Mouse (Mus musculus): ENCODE measurements around the gene Ptprc. TPM values are rescaled to one million over a fixed set of nuclear protein-coding genes. Genes with fewer than 3 reads are reported as not detected.

Gene Ptprc
- total RNA-seq (2021), result 1 to 10 TPM; 2.3 to 2.5 TPM
- long read RNA-seq, experiment 1, partial matches to known transcripts, result 1 of 1 reads
- long read RNA-seq, experiment 1, other reads (novel, unspliced or antisense), result 0 of 1 reads
- long read RNA-seq, experiment 2, result 0 reads

DNA sequence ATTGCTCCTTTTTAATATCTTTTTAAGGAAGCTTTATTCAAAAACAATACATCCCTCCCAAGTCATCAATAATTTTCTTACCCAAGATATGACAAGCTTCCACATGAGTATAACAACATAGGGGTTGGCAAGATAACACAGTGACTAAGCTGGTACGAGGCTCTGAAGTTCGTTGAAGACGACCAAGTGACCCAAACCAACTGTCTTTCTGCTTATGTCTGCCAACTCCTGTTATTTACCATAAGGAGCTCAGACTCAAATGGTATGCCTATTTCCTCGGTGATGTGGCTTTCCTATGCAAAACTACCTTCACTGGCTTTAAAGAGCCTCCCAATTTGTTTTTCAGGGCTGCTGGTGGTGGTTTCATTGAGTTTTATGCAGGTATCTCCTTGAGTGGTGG lies at the start of gene Ptprc:
Gene Ptprc, minus strand, starts transcription at position 215 of the 400 bp plus-strand sequence.
- DNase-seq (ENCODE audit: low spot score in 2 of 2), result no peak
- intact Hi-C loops (cut with DNase I), result no loop called here

- intact Hi-C loops (cut with DNase I), result no loop called here
- peak in 1 of 2 experiments; percentile 25 for DNase-seq (ENCODE audit: low spot score in 2 of 2)
Observed at GRCm38 (mm10) chr1:138214736-138215458, 39.4 kb upstream of the Ptprc start.

GRCm38 (mm10) chr1:138210387-138211024 lies 35.0 kb upstream of the Ptprc start:
- no peak for DNase-seq (ENCODE audit: low spot score in 2 of 2)
- intact Hi-C loops (cut with DNase I), result no loop called here

DNA sequence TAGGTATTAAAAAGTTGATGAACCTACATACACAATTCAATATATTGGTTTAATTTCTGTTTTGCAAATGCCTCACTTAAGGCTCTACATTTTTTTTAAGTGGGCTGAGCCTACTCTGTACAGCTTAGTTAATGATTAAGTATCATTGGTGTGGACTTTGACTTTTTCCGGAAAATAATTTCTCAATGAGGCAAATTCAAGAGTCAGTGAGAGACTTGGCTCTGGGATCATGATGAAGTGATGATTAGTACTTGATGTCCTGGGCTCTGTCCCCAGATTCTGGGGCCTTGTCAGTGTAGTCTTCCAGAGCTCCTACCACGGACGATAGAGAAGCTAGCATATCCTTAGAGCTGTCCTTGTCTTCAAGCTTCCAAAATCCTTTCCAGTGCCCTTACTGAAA lies 34.2 kb upstream of the Ptprc start:
- intact Hi-C loops (cut with DNase I), result no loop called here
- DNase-seq (ENCODE audit: low spot score in 2 of 2), result no peak

GRCm38 (mm10) chr1:138206041-138206440 lies 30.5 kb upstream of the Ptprc start:
- intact Hi-C loops (cut with DNase I), result no loop called here
- DNase-seq (ENCODE audit: low spot score in 2 of 2), result no peak

- intact Hi-C loops (cut with DNase I), result no loop called here
- peak in 1 of 2 experiments; percentile 15 for DNase-seq (ENCODE audit: low spot score in 2 of 2)
Observed at GRCm38 (mm10) chr1:138191689-138192508, 16.4 kb upstream of the Ptprc start.

DNA sequence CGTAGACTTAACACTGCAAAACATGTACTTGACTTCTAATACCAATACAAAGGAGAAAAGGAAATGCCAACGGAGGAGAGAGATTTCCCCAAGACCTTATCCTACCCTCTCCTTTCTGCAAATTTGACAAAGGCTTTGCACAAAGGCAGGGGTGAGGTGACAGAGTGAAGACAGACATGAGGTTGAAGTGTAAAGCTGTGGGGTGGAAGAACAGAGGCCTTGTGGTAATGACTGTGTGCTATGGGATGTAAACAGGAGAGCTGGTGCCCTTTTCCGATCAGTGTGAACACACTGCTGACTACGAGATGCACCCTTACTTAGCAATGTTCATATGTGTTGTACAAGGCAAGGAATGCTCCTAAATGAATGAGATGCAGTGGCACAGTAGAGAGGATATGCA lies 12.6 kb upstream of the Ptprc start:
- DNase-seq (ENCODE audit: low spot score in 2 of 2), result no peak
- intact Hi-C loops (cut with DNase I), result no loop called here

- no peak for DNase-seq (ENCODE audit: low spot score in 2 of 2)
- intact Hi-C loops (cut with DNase I), result no loop called here
Observed at GRCm38 (mm10) chr1:138185904-138186303, 10.4 kb upstream of the Ptprc start.

DNA sequence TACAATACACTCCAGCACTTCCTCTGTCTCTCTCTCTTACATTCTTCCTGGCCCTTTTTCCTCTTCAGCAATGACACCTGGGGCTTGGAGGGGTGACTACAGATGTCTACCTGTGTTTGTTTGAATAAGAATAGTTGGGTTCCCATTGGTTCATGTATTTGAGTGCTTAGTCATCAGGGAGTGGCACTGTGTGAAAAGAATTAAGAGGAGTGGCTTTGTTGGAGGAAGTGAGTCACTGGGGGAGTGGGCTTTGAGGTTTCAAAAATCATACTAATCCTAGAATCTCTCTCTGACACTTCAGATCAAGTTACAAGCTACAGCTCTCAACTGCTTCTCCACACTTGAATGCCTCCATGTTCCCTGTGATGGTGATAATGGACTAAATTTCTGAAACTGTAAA lies 4.6 kb upstream of the Ptprc start:
- intact Hi-C loops (cut with DNase I), result no loop called here
- no peak for DNase-seq (ENCODE audit: low spot score in 2 of 2)

DNA sequence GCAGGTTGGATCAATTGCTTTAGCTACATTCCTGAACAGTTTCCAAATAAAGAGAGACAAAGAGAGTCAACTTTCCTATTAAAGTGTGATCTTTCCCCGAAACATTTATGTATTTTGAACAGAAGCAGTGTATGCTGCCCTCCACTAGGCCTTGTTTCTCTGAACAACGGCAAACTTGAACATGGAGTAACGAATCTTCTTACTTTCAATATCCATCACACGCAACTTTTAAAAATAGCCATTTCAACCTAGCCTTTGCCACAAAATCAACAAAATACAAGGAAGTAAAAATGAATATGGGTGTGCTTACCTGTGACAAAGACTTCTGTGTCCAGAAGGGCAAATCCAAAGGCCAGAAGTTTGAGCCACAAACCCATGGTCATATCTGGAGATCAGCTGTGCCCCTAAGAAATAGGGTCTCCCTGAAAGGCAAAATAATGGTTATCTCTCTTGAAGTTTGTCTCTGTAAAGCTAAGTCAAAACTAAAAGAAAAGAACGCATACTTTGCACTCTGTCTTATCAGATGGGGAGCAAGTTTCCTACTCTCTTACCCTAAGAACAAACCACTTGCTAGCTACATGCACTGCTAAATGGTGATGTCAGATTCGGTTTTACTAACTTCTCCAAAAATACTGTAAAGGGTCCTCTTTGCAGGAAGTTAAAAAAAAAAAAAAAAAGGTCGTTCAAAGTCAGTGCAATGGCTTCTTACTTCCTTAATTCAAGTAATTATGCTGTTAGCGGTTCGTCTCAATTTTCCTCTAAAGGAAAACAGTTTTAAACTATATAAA lies 609 bp downstream of the Ptprc start:
- no peak for DNase-seq (ENCODE audit: low spot score in 2 of 2)
- intact Hi-C loops (cut with DNase I), result no loop called here

DNA sequence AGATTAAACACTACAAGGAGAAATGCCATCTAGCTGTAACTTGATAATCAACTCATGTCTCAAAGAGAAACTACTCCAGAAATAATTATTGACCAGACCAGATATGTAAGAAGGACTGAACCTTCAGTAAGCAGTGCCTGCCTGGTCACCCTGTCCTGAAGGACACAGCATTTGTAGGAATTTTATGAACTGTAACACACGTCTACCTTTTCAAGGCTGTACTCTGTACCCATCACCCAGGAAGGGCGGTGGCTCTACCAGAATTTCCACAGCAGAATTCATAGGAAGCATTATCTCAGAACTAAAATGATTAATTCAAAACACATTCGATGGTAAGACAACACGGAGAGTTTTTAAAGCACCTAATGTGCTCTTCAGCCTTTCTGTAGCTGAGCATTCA lies 1.4 kb downstream of the Ptprc start:
- no peak for DNase-seq (ENCODE audit: low spot score in 2 of 2)
- intact Hi-C loops (cut with DNase I), result no loop called here

DNA sequence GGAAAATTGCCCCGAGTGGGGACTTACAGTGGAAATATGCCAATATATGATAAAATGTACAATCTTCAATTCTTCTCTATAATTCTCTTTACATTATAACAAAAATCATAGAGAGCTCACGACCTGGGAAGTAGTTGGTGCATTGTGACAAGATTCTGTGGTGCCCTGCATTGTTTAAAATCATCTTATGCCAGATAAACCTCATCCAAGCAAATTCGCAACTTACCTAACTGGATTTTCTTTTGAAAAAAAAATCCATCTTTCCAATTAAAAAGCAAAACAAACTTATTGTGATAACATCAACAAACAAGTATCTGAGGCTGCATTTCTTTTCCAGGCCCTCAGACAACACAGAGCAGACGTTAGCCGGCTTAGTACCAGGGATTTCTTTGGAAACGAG lies 1.8 kb downstream of the Ptprc start:
- DNase-seq (ENCODE audit: low spot score in 2 of 2), result no peak
- intact Hi-C loops (cut with DNase I), result no loop called here

GRCm38 (mm10) chr1:138172547-138172946 lies 3.0 kb downstream of the Ptprc start:
- no peak for DNase-seq (ENCODE audit: low spot score in 2 of 2)
- intact Hi-C loops (cut with DNase I), result no loop called here

DNA sequence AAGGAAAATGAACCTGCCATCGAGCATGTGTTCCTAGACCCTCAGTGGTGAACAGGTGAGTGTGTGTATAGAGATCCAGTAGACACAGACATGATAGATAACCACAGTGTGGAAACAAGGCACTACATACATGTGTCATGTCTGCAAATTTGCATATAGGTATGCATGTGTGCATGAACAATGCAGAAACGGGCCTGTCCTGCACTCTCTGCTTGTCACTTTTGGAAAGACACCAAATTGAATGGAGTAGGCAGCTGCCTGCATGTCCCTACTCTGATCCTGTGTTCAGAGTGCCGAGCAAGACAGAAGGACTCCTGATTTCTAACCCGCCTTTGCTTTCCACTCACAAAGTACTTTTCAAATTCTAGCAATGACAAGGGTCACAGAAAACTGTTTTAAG lies 3.4 kb downstream of the Ptprc start:
- intact Hi-C loops (cut with DNase I), result no loop called here
- no peak for DNase-seq (ENCODE audit: low spot score in 2 of 2)

- no peak for DNase-seq (ENCODE audit: low spot score in 2 of 2)
- intact Hi-C loops (cut with DNase I), result no loop called here
Observed at GRCm38 (mm10) chr1:138166233-138166771, 9.2 kb downstream of the Ptprc start.

GRCm38 (mm10) chr1:138162638-138163037 lies 12.9 kb downstream of the Ptprc start:
- DNase-seq (ENCODE audit: low spot score in 2 of 2), result no peak
- intact Hi-C loops (cut with DNase I), result no loop called here

- intact Hi-C loops (cut with DNase I), result no loop called here
Observed at GRCm38 (mm10) chr1:138158921-138159320, 16.6 kb downstream of the Ptprc start.

GRCm38 (mm10) chr1:138158236-138158635 lies 17.3 kb downstream of the Ptprc start:
- DNase-seq (ENCODE audit: low spot score in 2 of 2), result no peak
- intact Hi-C loops (cut with DNase I), result no loop called here

More at GRCm38 (mm10) chr1:138158921-138159320, 16.6 kb downstream of the Ptprc start:
- no peak for DNase-seq (ENCODE audit: low spot score in 2 of 2)

DNA sequence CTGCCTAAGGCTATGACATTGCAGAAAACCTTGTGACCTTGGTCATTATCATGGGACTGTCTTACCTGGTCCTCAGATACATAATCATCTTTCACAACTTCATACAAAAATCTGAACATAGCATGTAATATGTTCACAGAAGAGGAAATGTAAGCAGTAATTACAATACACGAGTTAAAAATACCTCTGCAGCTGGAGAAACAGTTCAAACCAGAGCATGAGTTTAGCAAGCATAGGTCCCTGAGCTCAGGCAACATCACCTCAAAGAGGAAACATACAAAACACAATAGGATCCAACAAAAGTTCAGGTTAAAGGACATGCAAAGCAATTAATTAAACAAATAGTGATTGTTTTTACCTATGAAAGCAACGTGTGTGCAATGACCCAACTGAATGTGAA lies 17.8 kb downstream of the Ptprc start:
- no peak for DNase-seq (ENCODE audit: low spot score in 2 of 2)
- intact Hi-C loops (cut with DNase I), result no loop called here

Data from left cerebral cortex, postnatal 14 days (tissue).